Mouse (Mus musculus) ES-Bruce4 (cell line): ENCODE data around the gene Rab11fip3.

Source experiments
- CTCF ChIP-seq: IDR thresholded peaks from one replicate; pipeline ENCODE4 v1.8.1; 2011; ENCODE audit warnings: low read depth, low read length
- POLR2A ChIP-seq: IDR thresholded peaks from one replicate; pipeline ENCODE4 v1.8.1; 2011; ENCODE audit warnings: low read length; ENCODE audit not compliant: insufficient read depth

DNA sequence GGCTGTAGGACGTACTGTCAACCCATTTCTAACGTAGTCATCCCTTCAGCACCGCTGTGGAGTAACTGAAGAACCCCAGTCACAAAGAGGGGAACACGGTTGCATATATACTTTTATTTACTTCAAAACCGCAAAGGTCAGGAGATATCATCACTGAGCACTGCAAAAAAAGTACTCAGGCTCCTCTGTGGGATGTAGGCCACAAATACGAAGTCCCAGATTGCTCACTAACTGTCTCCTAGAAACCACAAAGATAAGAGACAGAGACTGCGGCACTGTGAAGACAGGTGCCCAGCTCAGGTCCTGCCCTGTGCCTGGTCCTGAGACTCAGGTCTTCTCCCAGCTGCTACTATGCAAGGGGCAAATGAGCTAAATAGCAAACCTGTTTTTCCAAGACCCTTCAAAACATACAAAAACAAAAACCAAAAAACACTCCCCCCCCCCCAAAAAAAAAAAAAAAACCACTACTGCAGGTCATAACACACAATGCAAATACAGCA is 48.5 kb downstream of the Rab11fip3 start:
- TF ChIP-seq CTCF (no peak), POLR2A (no peak)
